Mouse (Mus musculus) thymus, adult 2 months (tissue): Measurements from ENCODE around the gene Gp1bb.
A peak's percentile ranks its signal among the peaks of the same experiment; 100 is the strongest.

Source experiments
- CTCF ChIP-seq: fragments of 200-500 bp; IDR thresholded peaks from 2 replicates; pipeline ENCODE4 v1.5.1; 2012; ENCODE audit warnings: mild to moderate bottlenecking, control low read depth, low read length, moderate library complexity, borderline replicate concordance; ENCODE audit not compliant: control insufficient read depth, poor library complexity, insufficient read depth; ENCODE audit errors: extremely low read depth
- POLR2A ChIP-seq: fragments of 200-500 bp; IDR thresholded peaks from 2 replicates; pipeline ENCODE4 v1.6.1; 2012; ENCODE audit warnings: mild to moderate bottlenecking, low read length, control low read depth, moderate library complexity; ENCODE audit not compliant: control insufficient read depth, poor library complexity, insufficient read depth; ENCODE audit errors: extremely low read depth

- TF ChIP-seq POLR2A = no peak
- TF ChIP-seq CTCF = peak; percentile 90
Observed at GRCm38 (mm10) chr16:18589804-18590790, 32.1 kb downstream of the Gp1bb start, which contains the start of gene Tbx1.
